In the genomic region with DNA sequence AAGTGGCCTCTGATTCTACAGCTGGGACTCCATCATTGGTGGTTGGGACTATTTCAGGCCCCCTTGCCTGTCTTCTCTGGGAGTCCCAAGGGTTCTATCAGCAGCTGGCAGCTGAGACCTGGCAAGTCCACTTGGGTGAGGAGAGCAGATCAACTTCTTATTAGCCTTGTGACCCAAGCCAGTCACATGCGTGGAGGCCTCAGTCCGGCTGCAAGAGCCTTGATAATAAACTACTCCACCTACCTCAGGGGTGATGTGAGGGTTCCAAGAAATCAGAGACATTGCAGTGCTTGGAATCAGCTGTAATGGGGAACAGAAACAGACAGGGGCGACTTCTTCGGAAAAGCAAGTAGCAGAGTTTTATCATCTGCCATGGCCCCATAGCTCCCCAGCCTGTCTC, we compare ENCODE assay signal across 11 mouse cellular contexts. TPM values are rescaled to one million over a fixed set of nuclear protein-coding genes. Genes with fewer than 3 reads are reported as not detected.
DNase-seq lines count a peak whose midpoint lies in the region; ATAC-seq and TF ChIP-seq lines count a peak whose summit lies in the region.
"Had no signal": no experiment of that assay in that cellular context is flagged by ENCODE, and none has a peak within 500 bp of the region (broad histone marks: within the 10 kb centered on the region; RNA-seq: fewer than 3 reads in every experiment).

No protein-coding gene starts in this region.

- peak overlapping the region; percentile 5; the same call in 1 of the 2 replicates for H3K4me3 ChIP-seq in G1E (ENCODE audit: low read depth, low read length)
- H3K4me3 ChIP-seq in intestine, embryonic 16.5 days (ENCODE audit: low read length) = no peak overlapping the region

- ATAC-seq in G1E (ENCODE audit: extremely low read depth, insufficient number of reproducible peaks, low FRiP score, poor library complexity, severe bottlenecking) = peak; percentile 25; the same call in 1 of the 2 replicates
- ATAC-seq in intestine, embryonic 16.5 days = peak; percentile 21; the same call in 1 of the 2 replicates
- peak; percentile 72 for ATAC-seq in megakaryocyte-erythroid progenitor cell, adult 5-6 weeks (replicated peaks; ENCODE audit: low FRiP score, low TSS enrichment, poor library complexity, severe bottlenecking)
- no peak for ATAC-seq in CD4-positive, CD25-positive, alpha-beta regulatory T cell, adult 4 months

- intact Hi-C loops in heart, postnatal 25 days (cut with DNase I) = no loop called here

- peak; percentile 92 for DNase-seq in heart, adult 11 months
- no peak for DNase-seq in heart, postnatal 25 days (ENCODE audit: low spot score)
- DNase-seq in G1E (ENCODE audit: low spot score) = peak; percentile 65
- DNase-seq in kidney, postnatal 36 days = no peak
- no peak for DNase-seq in left cerebral cortex, adult 9 months (ENCODE audit: low spot score in 2 of 2)
- DNase-seq: heart, postnatal 4 days; layer of hippocampus, postnatal 36 days; thymus, postnatal 25 days had no signal

- TF ChIP-seq CTCF in G1E (IDR thresholded peaks at IDR 0.05; ENCODE audit: low read depth, low read length) = no peak

- no peaks in the 10 kb centered on the region for H3K9me3 ChIP-seq in G1E (replicated peaks)
- H3K9me3 ChIP-seq in intestine, embryonic 16.5 days (ENCODE audit: control insufficient read depth, low read length) = no peaks in the 10 kb centered on the region

- H3K4me2 ChIP-seq in intestine, embryonic 16.5 days (ENCODE audit: low read depth, low read length) = no peak overlapping the region

- no peak overlapping the region for H3K27ac ChIP-seq in intestine, embryonic 16.5 days (ENCODE audit: low read length)

- H3K36me3 ChIP-seq in G1E (replicated peaks) = no peaks in the 10 kb centered on the region
- H3K36me3 ChIP-seq in intestine, embryonic 16.5 days (ENCODE audit: control insufficient read depth, insufficient read depth, low read length) = no peaks in the 10 kb centered on the region

- peaks cover 94% of the 10 kb centered on the region for H3K4me1 ChIP-seq in G1E (ENCODE audit: insufficient read depth, low read depth, low read length)
- peaks cover 43% of the 10 kb centered on the region for H3K4me1 ChIP-seq in intestine, embryonic 16.5 days (ENCODE audit: control insufficient read depth, insufficient read depth, low read length)

- no peaks in the 10 kb centered on the region for H3K27me3 ChIP-seq in G1E (ENCODE audit: insufficient read depth, low read length)
- no peaks in the 10 kb centered on the region for H3K27me3 ChIP-seq in intestine, embryonic 16.5 days (replicated peaks; ENCODE audit: control insufficient read depth, insufficient read depth, low read length)

- no peak overlapping the region for H3K9ac ChIP-seq in intestine, embryonic 16.5 days (ENCODE audit: low read depth, low read length)

- WGBS in intestine, embryonic 16.5 days = 65% methylated on average over 4 of the region's 4 CpGs

RNA-seq across cellular contexts. Expression of gene Pim1, which starts 46.8 kb away (rescaled TPM):
- total RNA-seq in heart, postnatal 25 days (2021) = 10 to 100 TPM; 22.1 to 32.7 TPM
- 151 and 167 TPM in 2 replicates for total RNA-seq in G1E (2014; fragmentation: Nextera tagmentation)
- total RNA-seq in G1E (2017) = 174 and 180 TPM in 2 replicates
- 123 and 154 TPM in 2 replicates for polyA plus RNA-seq in G1E (2012)
- polyA plus RNA-seq in intestine, embryonic 16.5 days (2015; fragmentation: Nextera tagmentation; extraction: Ambion mirVana) = 11.8 and 12.8 TPM in 2 replicates
- total RNA-seq in megakaryocyte-erythroid progenitor cell, adult 5-6 weeks (2014; fragmentation: Nextera tagmentation) = 33.2 and 48.8 TPM in 2 replicates
- total RNA-seq in megakaryocyte-erythroid progenitor cell, adult 5-6 weeks (2017) = 96.9 and 106 TPM in 2 replicates
- polyA plus RNA-seq in CD4-positive, CD25-positive, alpha-beta regulatory T cell, adult 4 months (2017; shearing (Covaris generic)) = 100 to 1,000 TPM; 484 to 510 TPM

Comparison
In these comparisons a context has a peak if more than half of its experiments do, and no peak if none do; other contexts are left out.
1. DNase-seq: peak in heart, adult 11 months (single experiment) and G1E (single experiment); none in heart, postnatal 25 days (single experiment), kidney, postnatal 36 days (0 of 2) and left cerebral cortex, adult 9 months (0 of 2).